Mouse (Mus musculus) stomach, embryonic 14.5 days (tissue): ENCODE data around the gene Plod1. TPM values are rescaled to one million over a fixed set of nuclear protein-coding genes. Genes with fewer than 3 reads are reported as not detected.

ENCODE experiments used
- ATAC-seq: fragments of 200-750 bp; cut with Nextera tagmentation; 2 replicates; pipeline ENCODE4 v1.8.0; 2017; ENCODE audit warnings: low read depth, moderate TSS enrichment; ENCODE audit not compliant: insufficient number of reproducible peaks, insufficient read depth, low FRiP score
- H3K27ac ChIP-seq: fragments of 300-500 bp; sonication (generic); 2 replicates; pipeline ENCODE4 v1.5.1; 2014; ENCODE audit warnings: mild to moderate bottlenecking, low read length, moderate library complexity, mixed read lengths
- H3K27me3 ChIP-seq: fragments of 300-500 bp; sonication (generic); 2 replicates; pipeline ENCODE4 v1.6.1; 2014; ENCODE audit warnings: low read length, control low read depth, mixed read lengths; ENCODE audit not compliant: control insufficient read depth, insufficient read depth
- H3K36me3 ChIP-seq: fragments of 300-500 bp; sonication (generic); 2 replicates; pipeline ENCODE4 v1.6.1; 2014; ENCODE audit warnings: mild to moderate bottlenecking, control low read depth, low read length, moderate library complexity, mixed read lengths; ENCODE audit not compliant: control insufficient read depth, insufficient read depth
- H3K4me1 ChIP-seq: fragments of 300-500 bp; sonication (generic); 2 replicates; pipeline ENCODE4 v1.6.1; 2014; ENCODE audit warnings: low read length, control low read depth, mixed read lengths; ENCODE audit not compliant: control insufficient read depth, insufficient read depth
- H3K4me2 ChIP-seq: fragments of 300-500 bp; sonication (generic); replicated peaks from 2 replicates; pipeline ENCODE4 v1.6.1; 2014; ENCODE audit warnings: low read depth, low read length, control low read depth
- H3K4me3 ChIP-seq: fragments of 300-500 bp; sonication (generic); 2 replicates; pipeline ENCODE4 v1.5.1; 2014; ENCODE audit warnings: low read depth, low read length, control low read depth
- H3K9ac ChIP-seq: fragments of 300-500 bp; sonication (generic); replicated peaks from 2 replicates; pipeline ENCODE4 v1.6.1; 2014; ENCODE audit warnings: low read depth, mild to moderate bottlenecking, control low read depth, low read length, moderate library complexity, mixed read lengths
- H3K9me3 ChIP-seq: fragments of 300-500 bp; sonication (generic); 2 replicates; pipeline ENCODE4 v1.6.1; 2016; ENCODE audit warnings: low read depth, low read length, control low read depth; ENCODE audit not compliant: control insufficient read depth
- WGBS: fragments of 180-500 bp; shearing (Covaris S2); extraction: QIAGEN DNeasy Blood & Tissue Kit; methylation state at CpG from one replicate; pipeline ENCODE4 v1.1.7; 2014; 5-methylcytosine and 5-hydroxymethylcytosine counted together
- polyA plus RNA-seq: library from polyadenylated mRNA; unstranded; fragments of >200 nt; fragmentation: Nextera tagmentation; extraction: Ambion mirVana; gene quantifications from 2 replicates; pipeline ENCODE4 v1.2.1, GENCODE M21; 2014

The Plod1 gene
- polyA plus RNA-seq, 1 experiment from 2014 or later: 53.0 TPM

- no peak overlapping the region for H3K9ac ChIP-seq
- no peaks in the 10 kb centered on the region for H3K27me3 ChIP-seq
- no peak for ATAC-seq
- no peak overlapping the region for H3K4me3 ChIP-seq
- H3K4me2 ChIP-seq: no peak overlapping the region
- no peaks in the 10 kb centered on the region for H3K9me3 ChIP-seq
- H3K4me1 ChIP-seq: peaks cover 6% of the 10 kb centered on the region; the same call in 1 of the 2 replicates
- no peak overlapping the region for H3K27ac ChIP-seq
- WGBS: 79% methylated on average over 5 of the region's 5 CpGs
- H3K36me3 ChIP-seq: peaks cover 4% of the 10 kb centered on the region; the same call in 1 of the 2 replicates
Measured at GRCm38 (mm10) chr4:147906230-147906629, 30.3 kb downstream of the Plod1 start.

GRCm38 (mm10) chr4:147905090-147905659 lies 31.4 kb downstream of the Plod1 start:
- no peak for ATAC-seq
- H3K27ac ChIP-seq: no peak overlapping the region
- no peak overlapping the region; the same call in 1 of the 2 replicates for H3K9ac ChIP-seq
- peaks cover 10% of the 10 kb centered on the region; the same call in 1 of the 2 replicates for H3K36me3 ChIP-seq
- peak overlapping the region; percentile 63 for H3K4me2 ChIP-seq
- no peaks in the 10 kb centered on the region for H3K27me3 ChIP-seq
- peaks cover 6% of the 10 kb centered on the region; the same call in 1 of the 2 replicates for H3K4me1 ChIP-seq
- no peaks in the 10 kb centered on the region for H3K9me3 ChIP-seq
- H3K4me3 ChIP-seq: peak overlapping the region; percentile 82
- WGBS: 2% methylated on average over 8 of the region's 8 CpGs

GRCm38 (mm10) chr4:147904313-147905089 lies 32.1 kb downstream of the Plod1 start, which contains the start of gene Mfn2:
Gene Mfn2 (minus strand): TSS chr4:147904704.
- H3K27ac ChIP-seq: peak within 1 kb of the TSS; percentile 72
- under 1% methylated on average over 58 of the region's 59 CpGs for WGBS

GRCm38 (mm10) chr4:147903601-147904000 lies 33.0 kb downstream of the Plod1 start:
- H3K4me1 ChIP-seq: peaks cover 6% of the 10 kb centered on the region; the same call in 1 of the 2 replicates
- H3K9me3 ChIP-seq: no peaks in the 10 kb centered on the region
- H3K27me3 ChIP-seq: no peaks in the 10 kb centered on the region
- WGBS: 72% methylated on average over 3 of the region's 3 CpGs
- H3K4me3 ChIP-seq: peak overlapping the region; percentile 82
- peak overlapping the region; percentile 72; the same call in 1 of the 2 replicates for H3K9ac ChIP-seq
- H3K4me2 ChIP-seq: peak overlapping the region; percentile 78
- H3K36me3 ChIP-seq: peaks cover 21% of the 10 kb centered on the region; the same call in 1 of the 2 replicates
- ATAC-seq: no peak
- no peak overlapping the region for H3K27ac ChIP-seq

More at GRCm38 (mm10) chr4:147904313-147905089, 32.1 kb downstream of the Plod1 start, which contains the start of gene Mfn2:
- ATAC-seq: peak; percentile 93
- H3K9me3 ChIP-seq: no peaks in the 10 kb centered on the region
- no peaks in the 10 kb centered on the region for H3K27me3 ChIP-seq
- H3K36me3 ChIP-seq: peaks cover 12% of the 10 kb centered on the region; the same call in 1 of the 2 replicates
- peak within 1 kb of the TSS; percentile 82 for H3K4me3 ChIP-seq
- H3K9ac ChIP-seq: peak within 1 kb of the TSS; percentile 72
- peak within 1 kb of the TSS; percentile 78 for H3K4me2 ChIP-seq
- H3K4me1 ChIP-seq: peaks cover 6% of the 10 kb centered on the region; the same call in 1 of the 2 replicates

- no peaks in the 10 kb centered on the region for H3K9me3 ChIP-seq
- no peak overlapping the region for H3K27ac ChIP-seq
- ATAC-seq: no peak
- no peak overlapping the region for H3K4me2 ChIP-seq
- H3K27me3 ChIP-seq: no peaks in the 10 kb centered on the region
- WGBS: 93% methylated on average over 12 of the region's 12 CpGs
- peaks cover 6% of the 10 kb centered on the region; the same call in 1 of the 2 replicates for H3K4me1 ChIP-seq
- 0 out of 2 replicates have a peak overlapping the region, but pooled peaks have one; percentile 82 for H3K4me3 ChIP-seq
- no peak overlapping the region for H3K9ac ChIP-seq
- peaks cover 27% of the 10 kb centered on the region; the same call in 1 of the 2 replicates for H3K36me3 ChIP-seq
Measured at GRCm38 (mm10) chr4:147902906-147903500, 33.6 kb downstream of the Plod1 start.

- Histone ChIP-seq H3K27me3 (no peaks in the 10 kb centered on the region), H3K4me1 (peaks cover 6% of the 10 kb centered on the region; the same call in 1 of the 2 replicates), H3K27ac (no peak overlapping the region), H3K4me2 (no peak overlapping the region), H3K9ac (no peak overlapping the region), H3K36me3 (peaks cover 51% of the 10 kb centered on the region), H3K4me3 (no peak overlapping the region), H3K9me3 (no peaks in the 10 kb centered on the region)
- 79% methylated on average over 7 of the region's 7 CpGs for WGBS
- no peak for ATAC-seq
Measured at GRCm38 (mm10) chr4:147900452-147900851, 36.1 kb downstream of the Plod1 start.

GRCm38 (mm10) chr4:147897348-147897747 lies 39.2 kb downstream of the Plod1 start:
- Histone ChIP-seq H3K36me3 (peaks cover 63% of the 10 kb centered on the region), H3K9me3 (no peaks in the 10 kb centered on the region)
- 81% methylated on average over 3 of the region's 3 CpGs for WGBS

GRCm38 (mm10) chr4:147896411-147896810 lies 40.2 kb downstream of the Plod1 start:
- whole genome bisulfite sequencing: 60% methylated on average over 1 of the region's 1 CpGs
- no peak overlapping the region for H3K9ac ChIP-seq
- H3K9me3 ChIP-seq: no peaks in the 10 kb centered on the region
- H3K27me3 ChIP-seq: no peaks in the 10 kb centered on the region
- peaks cover 67% of the 10 kb centered on the region for H3K36me3 ChIP-seq
- ATAC-seq: no peak
- H3K27ac ChIP-seq: no peak overlapping the region
- H3K4me2 ChIP-seq: no peak overlapping the region
- no peaks in the 10 kb centered on the region for H3K4me1 ChIP-seq
- H3K4me3 ChIP-seq: no peak overlapping the region

More at GRCm38 (mm10) chr4:147897348-147897747, 39.2 kb downstream of the Plod1 start:
- H3K27ac ChIP-seq: no peak overlapping the region
- H3K4me1 ChIP-seq: no peaks in the 10 kb centered on the region
- no peak for ATAC-seq
- H3K9ac ChIP-seq: no peak overlapping the region
- no peaks in the 10 kb centered on the region for H3K27me3 ChIP-seq
- H3K4me2 ChIP-seq: no peak overlapping the region
- H3K4me3 ChIP-seq: no peak overlapping the region
